ENCODE assay signal across 8 mouse cellular contexts in the genomic region with DNA sequence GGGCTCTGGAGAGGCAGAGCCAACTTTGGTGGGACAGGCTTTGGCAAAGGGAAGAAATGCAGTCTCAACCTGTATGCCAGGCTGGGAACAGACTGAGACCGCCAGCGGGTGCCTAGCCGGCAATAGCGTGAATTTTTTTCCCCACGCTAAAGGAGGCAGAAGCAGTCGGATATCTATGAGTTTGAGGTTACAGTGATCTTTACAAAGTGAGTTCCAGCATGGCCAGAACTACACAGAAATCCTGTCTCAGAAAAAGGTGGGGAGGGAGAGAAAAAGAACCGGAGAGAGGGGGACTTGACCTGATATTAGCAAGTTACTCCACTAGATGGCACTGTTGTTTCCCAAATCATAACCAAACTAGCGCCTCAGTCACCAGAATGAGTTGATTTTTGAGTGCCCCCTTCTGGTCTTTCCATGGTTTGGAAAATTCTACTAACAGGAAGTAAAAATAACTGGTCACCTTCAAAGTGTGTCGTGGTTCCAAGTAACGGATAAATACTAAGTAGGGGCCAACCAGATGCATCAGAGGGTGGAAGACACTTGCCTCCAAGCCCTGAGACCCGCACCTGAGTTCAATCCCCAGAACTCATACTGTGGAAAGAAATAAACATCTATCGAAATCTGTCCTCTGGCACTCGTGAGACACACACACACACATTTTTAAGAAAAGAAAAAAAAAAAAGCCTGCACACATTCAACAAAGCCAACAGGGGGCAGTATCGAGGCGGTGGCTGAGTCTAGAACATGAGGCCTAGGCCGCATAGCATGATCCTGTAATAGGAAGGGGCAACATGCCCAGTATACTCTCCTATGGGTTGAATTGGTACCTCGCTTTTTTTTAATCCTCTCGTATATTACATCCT.
DNase-seq lines count a peak whose midpoint lies in the region; ATAC-seq and TF ChIP-seq lines count a peak whose summit lies in the region.

No protein-coding gene starts in this region.

- ATAC-seq in common myeloid progenitor, adult 5-6 weeks (replicated peaks; ENCODE audit: low read depth, poor library complexity, severe bottlenecking): peak; percentile 94
- peak; percentile 92 for ATAC-seq in inflammation-experienced regulatory T-cells, adult 6 months
- ATAC-seq in megakaryocyte progenitor cell, adult 5-6 weeks (replicated peaks; ENCODE audit: poor library complexity): peak; percentile 95

- intact Hi-C loops in left cerebral cortex, postnatal 14 days (cut with DNase I): loop anchor here (2.0 to 10.0 kb wide), 4 partner anchors 42 to 337 kb away; no protein-coding TSS in a partner anchor

- DNase-seq in spleen, adult 2 months (ENCODE audit: low read depth in 1 of 2, low spot score in 2 of 2): peak; percentile 35 to 83
- no peak for DNase-seq in spleen, adult 12 weeks (ENCODE audit: low spot score)
- DNase-seq in gastrocnemius, postnatal 10 days: peak; percentile 23
- DNase-seq in left cerebral cortex, postnatal 14 days (ENCODE audit: low spot score in 2 of 2): peak; percentile 81 to 93

- TF ChIP-seq POLR2A in spleen, adult 2 months (IDR thresholded peaks at IDR 0.05; ENCODE audit: low read depth, low read length): no peak
- TF ChIP-seq POLR2A in small intestine, adult 2 months (IDR thresholded peaks at IDR 0.05; ENCODE audit: low read depth, low read length): no peak

- TF ChIP-seq CTCF in spleen, adult 2 months (IDR thresholded peaks at IDR 0.05; ENCODE audit: extremely low read depth, insufficient read depth, insufficient read length, insufficient replicate concordance): peak; percentile 26; the same call in 1 of the 2 replicates
- TF ChIP-seq CTCF in small intestine, adult 2 months (IDR thresholded peaks at IDR 0.05; ENCODE audit: extremely low read depth, insufficient read length, insufficient replicate concordance, low read depth, low read length): peak; percentile 55; the same call in 1 of the 2 replicates

- H3K27ac ChIP-seq in spleen, adult 2 months (ENCODE audit: insufficient read depth, low read length): peak overlapping the region; percentile 23; the same call in 1 of the 2 replicates
- peak overlapping the region; percentile 32 for H3K27ac ChIP-seq in small intestine, adult 2 months (ENCODE audit: insufficient read depth, low read depth, low read length)

- H3K27me3 ChIP-seq in spleen, adult 2 months (ENCODE audit: control insufficient read depth, insufficient read depth, low read length): no peaks in the 10 kb centered on the region
- no peaks in the 10 kb centered on the region for H3K27me3 ChIP-seq in small intestine, adult 2 months (ENCODE audit: control insufficient read depth, insufficient read depth, low read length)

- peak overlapping the region; percentile 61 for H3K4me3 ChIP-seq in spleen, adult 2 months (ENCODE audit: extremely low read depth, insufficient read depth, insufficient read length)
- H3K4me3 ChIP-seq in small intestine, adult 2 months (ENCODE audit: low read depth, low read length): peak overlapping the region; percentile 75

- 33% methylated on average over 18 of the region's 18 CpGs for WGBS in spleen, adult 2 months
- WGBS in small intestine, adult 2 months: 29% methylated on average over 18 of the region's 18 CpGs

- no peaks in the 10 kb centered on the region for H3K4me1 ChIP-seq in spleen, adult 2 months (ENCODE audit: control insufficient read depth, insufficient read depth, insufficient read length)
- H3K4me1 ChIP-seq in small intestine, adult 2 months (ENCODE audit: control insufficient read depth, insufficient read depth, insufficient read length, low read length): no peaks in the 10 kb centered on the region

- no peaks in the 10 kb centered on the region for H3K36me3 ChIP-seq in spleen, adult 2 months (ENCODE audit: control insufficient read depth, insufficient read depth, low read length)
- H3K36me3 ChIP-seq in small intestine, adult 2 months (ENCODE audit: control insufficient read depth, insufficient read depth, low read length): no peaks in the 10 kb centered on the region
